Mouse (Mus musculus): ENCODE data around the gene Gm6526. TPM values are rescaled to one million over a fixed set of nuclear protein-coding genes. Genes with fewer than 3 reads are reported as not detected.
"Not testable (repeated sequence)": the region's sequence is repeated elsewhere in the genome, so short reads cannot be mapped to it uniquely, and the experiment has no call there.

Gm6526 gene
- polyA plus RNA-seq (2015; fragmentation: Nextera tagmentation; extraction: Ambion mirVana), result not detected in 2 replicates

DNA sequence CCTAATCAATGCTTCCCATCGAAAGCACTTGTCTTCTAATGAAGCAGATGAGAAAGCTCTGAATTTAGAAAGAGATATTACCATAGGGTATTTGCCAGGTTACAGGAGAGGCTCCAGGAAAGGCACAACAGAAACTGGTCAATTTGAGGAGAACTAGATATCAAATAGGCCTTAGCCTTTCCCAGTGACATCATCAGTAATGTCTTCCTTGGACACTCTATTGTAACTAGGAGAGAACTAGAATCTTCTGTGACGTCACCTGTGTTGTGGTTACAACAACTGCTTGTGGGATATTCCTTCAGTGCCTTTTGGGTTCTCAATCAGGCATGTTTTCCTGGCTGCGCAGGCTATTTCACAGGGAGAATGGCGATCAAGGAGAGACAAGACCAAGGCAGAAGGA lies at the start of gene Gm6526:
TSS of gene Gm6526 (plus strand) at position 301 of the 400 bp plus-strand sequence.
- H3K9me3 ChIP-seq (ENCODE audit: control insufficient read depth, low read length); H3K4me3 ChIP-seq (ENCODE audit: low read length); H3K9ac ChIP-seq (ENCODE audit: low read depth, low read length); H3K4me1 ChIP-seq (ENCODE audit: control insufficient read depth, insufficient read depth, low read depth, low read length); H3K36me3 ChIP-seq (ENCODE audit: control insufficient read depth, insufficient read depth, low read length); H3K27me3 ChIP-seq (replicated peaks; ENCODE audit: control insufficient read depth, insufficient read depth, low read length); ATAC-seq; H3K4me2 ChIP-seq (ENCODE audit: low read length); H3K27ac ChIP-seq (ENCODE audit: low read depth, low read length): not testable (repeated sequence)
- 83% methylated on average over 4 of the region's 4 CpGs for WGBS

DNA sequence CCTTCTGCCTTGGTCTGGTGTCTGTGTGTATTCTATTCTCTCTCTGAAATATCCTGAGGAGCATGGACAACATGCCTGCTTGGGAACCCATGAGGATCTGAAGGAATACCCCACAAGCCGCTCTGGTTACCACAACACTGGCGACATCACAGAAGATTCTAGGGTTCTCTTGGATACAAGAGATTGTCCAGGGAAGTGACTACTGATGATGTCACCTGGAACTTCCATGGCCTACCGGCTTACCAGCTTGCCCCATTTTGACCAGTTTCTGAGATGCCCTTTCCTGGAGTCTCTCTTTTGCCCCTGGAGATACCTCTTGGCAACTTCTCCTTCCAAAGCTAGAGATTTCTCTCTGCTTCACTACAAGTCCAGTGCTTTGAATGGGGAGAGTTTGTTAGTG lies 20.3 kb upstream of the Gm6526 start, which contains the start of gene Gm16506:
TSS of gene Gm16506 (minus strand) at position 101 of the 400 bp plus-strand sequence.
- H3K9me3 ChIP-seq (ENCODE audit: control insufficient read depth, low read length); H3K36me3 ChIP-seq (ENCODE audit: control insufficient read depth, insufficient read depth, low read length); ATAC-seq; H3K27me3 ChIP-seq (replicated peaks; ENCODE audit: control insufficient read depth, insufficient read depth, low read length); H3K27ac ChIP-seq (ENCODE audit: low read depth, low read length); H3K4me2 ChIP-seq (ENCODE audit: low read length); H3K4me3 ChIP-seq (ENCODE audit: low read length); H3K4me1 ChIP-seq (ENCODE audit: control insufficient read depth, insufficient read depth, low read depth, low read length); H3K9ac ChIP-seq (ENCODE audit: low read depth, low read length): not testable (repeated sequence)
- WGBS, result 100% methylated on average over 2 of the region's 3 CpGs

DNA sequence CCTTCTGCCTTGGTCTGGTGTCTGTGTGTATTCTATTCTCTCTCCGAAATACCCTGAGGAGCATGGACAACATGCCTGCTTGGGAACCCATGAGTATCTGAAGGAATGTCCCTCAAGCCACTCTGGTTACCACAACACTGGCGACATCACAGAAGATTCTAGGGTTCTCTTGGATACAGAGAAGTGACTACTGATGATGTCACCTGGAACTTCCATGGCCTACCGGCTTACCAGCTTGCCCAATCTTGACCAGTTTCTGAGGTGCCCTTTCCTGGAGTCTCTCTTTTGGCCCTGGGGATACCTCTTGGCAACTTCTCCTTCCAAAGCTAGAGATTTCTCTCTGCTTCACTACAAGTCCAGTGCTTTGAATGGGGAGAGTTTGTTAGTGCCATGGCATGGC lies 37.0 kb downstream of the Gm6526 start, which contains the start of gene Gm8180:
TSS of gene Gm8180 (minus strand) at position 101 of the 400 bp plus-strand sequence.
- not testable (repeated sequence) for H3K27ac ChIP-seq (ENCODE audit: low read depth, low read length); H3K27me3 ChIP-seq (replicated peaks; ENCODE audit: control insufficient read depth, insufficient read depth, low read length); H3K4me3 ChIP-seq (ENCODE audit: low read length); H3K4me2 ChIP-seq (ENCODE audit: low read length); H3K9ac ChIP-seq (ENCODE audit: low read depth, low read length); H3K36me3 ChIP-seq (ENCODE audit: control insufficient read depth, insufficient read depth, low read length); ATAC-seq; H3K4me1 ChIP-seq (ENCODE audit: control insufficient read depth, insufficient read depth, low read depth, low read length); H3K9me3 ChIP-seq (ENCODE audit: control insufficient read depth, low read length)
- WGBS, result 91% methylated on average over 3 of the region's 3 CpGs

DNA sequence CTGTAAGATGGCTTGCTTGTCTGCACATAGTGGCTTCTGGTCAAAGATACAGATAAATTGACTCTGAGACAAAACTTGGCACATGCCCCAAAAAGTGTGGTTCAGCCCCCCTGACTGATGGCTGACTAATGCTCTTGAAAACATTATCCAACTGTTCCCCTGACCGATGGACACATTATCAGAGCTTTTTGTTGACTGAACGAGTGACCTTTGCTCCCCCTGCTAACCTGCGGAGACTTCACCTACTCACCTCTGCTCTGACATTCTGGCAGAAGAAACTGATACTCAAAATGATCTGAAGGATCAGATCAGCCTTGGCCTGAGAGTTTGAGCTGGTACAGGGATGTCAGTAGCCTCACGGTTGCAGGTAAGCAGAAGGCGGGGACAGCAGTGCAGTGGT lies 46.1 kb downstream of the Gm6526 start:
- not testable (repeated sequence) for H3K36me3 ChIP-seq (ENCODE audit: control insufficient read depth, insufficient read depth, low read length); ATAC-seq; H3K27me3 ChIP-seq (replicated peaks; ENCODE audit: control insufficient read depth, insufficient read depth, low read length); H3K4me1 ChIP-seq (ENCODE audit: control insufficient read depth, insufficient read depth, low read depth, low read length); H3K9me3 ChIP-seq (ENCODE audit: control insufficient read depth, low read length); H3K27ac ChIP-seq (ENCODE audit: low read depth, low read length); H3K9ac ChIP-seq (ENCODE audit: low read depth, low read length); H3K4me2 ChIP-seq (ENCODE audit: low read length); H3K4me3 ChIP-seq (ENCODE audit: low read length)
- 83% methylated on average over 5 of the region's 5 CpGs for WGBS

DNA sequence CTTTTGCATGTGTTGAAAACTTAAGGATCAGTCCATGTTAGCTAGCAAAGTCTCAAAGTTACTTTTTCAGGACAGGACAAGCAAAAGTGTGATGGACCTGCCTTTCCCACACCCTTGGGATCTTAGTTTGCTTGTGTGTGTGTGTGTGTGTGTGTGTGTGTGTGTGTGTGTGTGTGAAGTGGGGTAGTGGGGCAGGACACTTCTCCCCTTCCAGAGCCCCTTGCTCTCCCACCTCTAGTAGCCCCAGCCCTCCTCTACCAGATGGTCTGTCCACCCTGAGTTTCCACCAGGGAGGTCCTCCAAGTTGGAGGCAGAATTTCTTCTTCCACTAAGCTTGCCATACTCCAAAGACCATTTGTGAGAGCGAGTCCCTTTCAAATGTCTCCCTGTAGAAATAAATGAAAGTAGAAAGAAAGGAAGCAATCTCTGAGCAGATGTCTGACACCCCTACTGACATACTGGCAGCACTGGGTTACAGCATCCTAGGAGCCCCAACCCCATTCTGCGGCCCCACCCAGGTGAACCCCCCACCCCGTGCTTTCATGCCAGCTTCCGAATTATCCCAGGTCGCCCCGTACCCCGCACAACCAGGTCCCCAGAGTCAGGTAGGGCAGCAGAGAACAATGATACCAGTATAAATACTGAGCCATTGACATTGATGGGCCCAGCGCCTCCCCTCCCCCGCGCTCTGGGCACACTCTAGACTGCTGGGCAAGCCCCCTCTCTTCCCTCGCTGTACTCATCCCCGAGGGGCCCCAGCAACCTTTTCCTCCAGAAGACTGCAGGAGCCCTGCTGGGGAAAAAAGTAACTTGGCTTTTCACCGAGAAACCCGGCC lies 48.6 kb downstream of the Gm6526 start:
- Histone ChIP-seq H3K9me3 (ENCODE audit: control insufficient read depth, low read length) (no peaks in the 10 kb centered on the region), H3K4me2 (ENCODE audit: low read length) (peak overlapping the region; percentile 60), H3K27me3 (replicated peaks; ENCODE audit: control insufficient read depth, insufficient read depth, low read length) (no peaks in the 10 kb centered on the region), H3K27ac (ENCODE audit: low read depth, low read length) (no peak overlapping the region), H3K4me3 (ENCODE audit: low read length) (peak overlapping the region; percentile 29), H3K4me1 (ENCODE audit: control insufficient read depth, insufficient read depth, low read depth, low read length) (no peaks in the 10 kb centered on the region), H3K36me3 (ENCODE audit: control insufficient read depth, insufficient read depth, low read length) (no peaks in the 10 kb centered on the region), H3K9ac (ENCODE audit: low read depth, low read length) (peak overlapping the region; percentile 41)
- 21% methylated on average over 14 of the region's 14 CpGs for WGBS
- peak; percentile 89 for ATAC-seq

DNA sequence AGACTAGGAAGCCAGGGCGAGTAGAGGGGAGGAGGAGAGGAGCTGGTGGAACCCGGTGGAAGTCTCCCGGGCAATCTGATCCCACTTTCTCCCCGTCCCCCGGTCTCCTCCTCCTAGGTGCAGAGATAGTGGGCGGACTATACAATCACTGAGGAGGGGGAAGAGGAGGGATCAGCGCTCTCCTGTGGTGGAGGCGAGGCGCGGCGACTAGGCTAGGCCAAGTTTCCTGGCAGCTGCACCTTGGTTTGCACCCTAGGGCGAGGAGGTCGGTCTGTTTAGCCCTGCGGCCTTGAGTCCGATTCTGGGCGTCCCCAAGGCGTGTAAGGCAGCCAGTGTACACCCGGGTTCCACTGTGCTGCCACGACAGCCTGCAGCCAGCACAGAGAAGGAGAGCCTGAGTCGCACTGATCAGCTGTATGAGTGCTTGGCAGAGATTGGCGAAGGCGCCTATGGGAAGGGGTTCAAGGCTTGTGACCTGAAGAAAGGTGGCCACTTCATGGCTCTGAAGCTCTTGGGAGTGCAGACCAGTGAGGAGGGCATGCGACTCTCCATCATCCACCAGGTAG lies 49.3 kb downstream of the Gm6526 start:
- Histone ChIP-seq H3K4me2 (ENCODE audit: low read length) (peak overlapping the region; percentile 60), H3K9ac (ENCODE audit: low read depth, low read length) (peak overlapping the region; percentile 41), H3K4me3 (ENCODE audit: low read length) (peak overlapping the region; percentile 29)
- ATAC-seq, result peak; percentile 87
- 11% methylated on average over 22 of the region's 23 CpGs for WGBS
- not testable (repeated sequence) for H3K27ac ChIP-seq (ENCODE audit: low read depth, low read length); H3K9me3 ChIP-seq (ENCODE audit: control insufficient read depth, low read length); H3K36me3 ChIP-seq (ENCODE audit: control insufficient read depth, insufficient read depth, low read length); H3K27me3 ChIP-seq (replicated peaks; ENCODE audit: control insufficient read depth, insufficient read depth, low read length); H3K4me1 ChIP-seq (ENCODE audit: control insufficient read depth, insufficient read depth, low read depth, low read length)

DNA sequence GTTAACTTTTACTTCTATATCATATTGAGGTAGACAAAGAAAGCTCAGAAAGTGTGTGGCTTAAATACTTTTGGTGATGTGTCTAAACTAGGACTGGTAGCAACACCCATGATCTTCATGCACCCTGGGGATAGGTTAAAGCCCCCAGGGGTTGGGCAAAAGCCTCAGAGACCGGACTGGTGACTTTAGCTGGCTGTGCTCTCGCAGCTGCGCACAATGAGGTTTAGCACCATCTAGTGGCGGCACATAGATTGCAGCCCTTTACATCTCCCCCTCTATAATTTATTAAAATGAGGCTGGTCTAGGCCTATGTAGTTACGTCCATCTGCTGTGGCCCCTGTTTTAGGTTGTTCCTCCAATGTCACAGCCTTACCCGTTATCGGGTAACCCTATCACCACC lies 56.8 kb downstream of the Gm6526 start:
- not testable (repeated sequence) for H3K27me3 ChIP-seq (replicated peaks; ENCODE audit: control insufficient read depth, insufficient read depth, low read length); ATAC-seq; H3K36me3 ChIP-seq (ENCODE audit: control insufficient read depth, insufficient read depth, low read length); H3K27ac ChIP-seq (ENCODE audit: low read depth, low read length); H3K9ac ChIP-seq (ENCODE audit: low read depth, low read length); H3K9me3 ChIP-seq (ENCODE audit: control insufficient read depth, low read length); H3K4me3 ChIP-seq (ENCODE audit: low read length); H3K4me1 ChIP-seq (ENCODE audit: control insufficient read depth, insufficient read depth, low read depth, low read length); H3K4me2 ChIP-seq (ENCODE audit: low read length)
- WGBS, result 11% methylated on average over 5 of the region's 7 CpGs

Other genes starting within 250 kb of the Gm6526 start
- not detected in 2 replicates for gene Gm5799, start 204.3 kb upstream of the Gm6526 start, polyA plus RNA-seq (2015; fragmentation: Nextera tagmentation; extraction: Ambion mirVana)
- gene Gm17654, start 168.7 kb upstream of the Gm6526 start, polyA plus RNA-seq (2015; fragmentation: Nextera tagmentation; extraction: Ambion mirVana), result not detected in 2 replicates
- not detected in 2 replicates for gene Gm10375, start 139.9 kb upstream of the Gm6526 start, polyA plus RNA-seq (2015; fragmentation: Nextera tagmentation; extraction: Ambion mirVana)
- not detected in 2 replicates for gene Gm8165, start 70.7 kb upstream of the Gm6526 start, polyA plus RNA-seq (2015; fragmentation: Nextera tagmentation; extraction: Ambion mirVana)
- 0.46 and 0.64 TPM in 2 replicates for gene Gm7324, start 50.0 kb upstream of the Gm6526 start, polyA plus RNA-seq (2015; fragmentation: Nextera tagmentation; extraction: Ambion mirVana)
- gene Gm16506, start 20.4 kb upstream of the Gm6526 start, polyA plus RNA-seq (2015; fragmentation: Nextera tagmentation; extraction: Ambion mirVana), result not detected in 2 replicates
- gene Gm8180, start 36.9 kb downstream of the Gm6526 start, polyA plus RNA-seq (2015; fragmentation: Nextera tagmentation; extraction: Ambion mirVana), result not detected in 2 replicates
- not detected in 2 replicates for gene Ear1, start 127.7 kb downstream of the Gm6526 start, polyA plus RNA-seq (2015; fragmentation: Nextera tagmentation; extraction: Ambion mirVana)
- gene Ear10, start 175.7 kb downstream of the Gm6526 start, polyA plus RNA-seq (2015; fragmentation: Nextera tagmentation; extraction: Ambion mirVana), result not detected in 2 replicates
- gene Gm8113, start 177.5 kb downstream of the Gm6526 start, polyA plus RNA-seq (2015; fragmentation: Nextera tagmentation; extraction: Ambion mirVana), result 4.6 and 5.1 TPM in 2 replicates
- gene Ang5, start 209.2 kb downstream of the Gm6526 start, polyA plus RNA-seq (2015; fragmentation: Nextera tagmentation; extraction: Ambion mirVana), result not detected in 2 replicates